Mouse (Mus musculus): Measurements from ENCODE around the gene Olfr90. TPM values are rescaled to one million over a fixed set of nuclear protein-coding genes. Genes with fewer than 3 reads are reported as not detected.
"Not testable (repeated sequence)": the region's sequence is repeated elsewhere in the genome, so short reads cannot be mapped to it uniquely, and the experiment has no call there.

Gene Olfr90
- not detected in 2 replicates for polyA plus RNA-seq (2012; rRNA removed)

GRCm38 (mm10) chr17:37088399-37088798 lies at the start of gene Olfr90:
Gene Olfr90 (minus strand): TSS chr17:37088499.
- no peak for DNase-seq (ENCODE audit: low spot score)

GRCm38 (mm10) chr17:37131366-37131765 lies 43.1 kb upstream of the Olfr90 start:
- DNase-seq (ENCODE audit: low spot score), result not testable (repeated sequence)

GRCm38 (mm10) chr17:37119988-37120387 lies 31.7 kb upstream of the Olfr90 start, which contains the start of gene Olfr92:
Gene Olfr92 (minus strand): TSS chr17:37120088.
- DNase-seq (ENCODE audit: low spot score), result no peak

GRCm38 (mm10) chr17:37098178-37098577 lies 9.9 kb upstream of the Olfr90 start, which contains the start of gene Olfr91:
Gene Olfr91 (minus strand): TSS chr17:37098278.
- no peak for DNase-seq (ENCODE audit: low spot score)

GRCm38 (mm10) chr17:37093289-37093688 lies 5.0 kb upstream of the Olfr90 start:
- DNase-seq (ENCODE audit: low spot score), result no peak

GRCm38 (mm10) chr17:37092198-37092597 lies 3.9 kb upstream of the Olfr90 start:
- DNase-seq (ENCODE audit: low spot score), result no peak

GRCm38 (mm10) chr17:37085545-37085944 lies 2.8 kb downstream of the Olfr90 start:
- DNase-seq (ENCODE audit: low spot score), result no peak

GRCm38 (mm10) chr17:37084632-37085031 lies 3.7 kb downstream of the Olfr90 start:
- no peak for DNase-seq (ENCODE audit: low spot score)

- DNase-seq (ENCODE audit: low spot score), result no peak
These were observed 5.0 kb downstream of the Olfr90 start for GRCm38 (mm10) chr17:37083327-37083726.

- DNase-seq (ENCODE audit: low spot score), result no peak
These were observed 6.6 kb downstream of the Olfr90 start for GRCm38 (mm10) chr17:37081659-37082058.

- no peak for DNase-seq (ENCODE audit: low spot score)
These were observed 8.2 kb downstream of the Olfr90 start for GRCm38 (mm10) chr17:37080119-37080518.

GRCm38 (mm10) chr17:37078990-37079389 lies 9.3 kb downstream of the Olfr90 start:
- no peak for DNase-seq (ENCODE audit: low spot score)

GRCm38 (mm10) chr17:37078193-37078592 lies 10.1 kb downstream of the Olfr90 start:
- DNase-seq (ENCODE audit: low spot score), result no peak

GRCm38 (mm10) chr17:37075766-37076165 lies 12.5 kb downstream of the Olfr90 start:
- no peak for DNase-seq (ENCODE audit: low spot score)

- DNase-seq (ENCODE audit: low spot score), result no peak
These were observed 13.1 kb downstream of the Olfr90 start for GRCm38 (mm10) chr17:37075181-37075580.

- DNase-seq (ENCODE audit: low spot score), result no peak
These were observed 15.5 kb downstream of the Olfr90 start for GRCm38 (mm10) chr17:37072730-37073276.

- DNase-seq (ENCODE audit: low spot score), result no peak
These were observed 16.1 kb downstream of the Olfr90 start for GRCm38 (mm10) chr17:37072080-37072729.

- DNase-seq (ENCODE audit: low spot score), result no peak
These were observed 18.2 kb downstream of the Olfr90 start for GRCm38 (mm10) chr17:37070121-37070520.

- no peak for DNase-seq (ENCODE audit: low spot score)
These were observed 20.4 kb downstream of the Olfr90 start for GRCm38 (mm10) chr17:37067861-37068260.

- DNase-seq (ENCODE audit: low spot score), result no peak
These were observed 22.3 kb downstream of the Olfr90 start for GRCm38 (mm10) chr17:37065993-37066392.

GRCm38 (mm10) chr17:37063686-37064495 lies 24.4 kb downstream of the Olfr90 start:
- no peak for DNase-seq (ENCODE audit: low spot score)

- DNase-seq (ENCODE audit: low spot score), result no peak
These were observed 25.2 kb downstream of the Olfr90 start for GRCm38 (mm10) chr17:37063063-37063462.
